Comparison of ENCODE assay signal across 25 mouse cellular contexts in the genomic region with DNA sequence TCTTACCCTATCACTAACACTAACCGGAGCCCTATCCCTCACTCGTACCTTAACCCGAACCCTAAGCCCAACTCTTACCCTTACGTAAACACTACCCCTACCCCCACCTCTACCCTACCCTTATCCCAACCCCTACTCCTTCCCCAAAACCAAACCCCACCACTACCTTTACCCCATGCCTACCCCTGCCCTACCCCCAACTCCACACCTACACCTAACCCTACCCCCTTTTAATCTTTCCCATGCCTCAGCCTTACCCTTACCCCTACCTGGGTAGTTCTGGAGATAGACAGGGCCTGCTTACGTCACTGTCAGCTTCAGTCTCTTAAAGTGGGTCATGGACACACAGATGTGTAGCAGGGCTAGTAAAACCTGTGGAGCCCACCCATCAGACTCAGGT. TPM values are rescaled to one million over a fixed set of nuclear protein-coding genes. Genes with fewer than 3 reads are reported as not detected.
DNase-seq lines count a peak whose midpoint lies in the region; ATAC-seq lines count a peak whose summit lies in the region.
"Had no signal": no experiment of that assay in that cellular context is flagged by ENCODE, and none has a peak within 500 bp of the region (broad histone marks: within the 10 kb centered on the region; RNA-seq: fewer than 3 reads in every experiment).

No protein-coding gene starts in this region.

- no peak overlapping the region for H3K4me2 ChIP-seq in embryonic facial prominence, embryonic 12.5 days (replicated peaks)
- no peak overlapping the region for H3K4me2 ChIP-seq in hindbrain, embryonic 16.5 days (ENCODE audit: low read length)
- no peak overlapping the region for H3K4me2 ChIP-seq in hindbrain, embryonic 12.5 days (replicated peaks)
- H3K4me2 ChIP-seq in liver, embryonic 13.5 days = no peak overlapping the region
- H3K4me2 ChIP-seq in midbrain, embryonic 16.5 days (ENCODE audit: low read length) = no peak overlapping the region
- H3K4me2 ChIP-seq: embryonic facial prominence, embryonic 15.5 days; heart, embryonic 13.5 days; hindbrain, embryonic 13.5 days had no signal

- 0 out of 2 replicates have a peak, but pooled peaks have one; percentile 10 for ATAC-seq in embryonic facial prominence, embryonic 12.5 days (ENCODE audit: insufficient number of reproducible peaks, insufficient read depth, low FRiP score, low TSS enrichment)
- ATAC-seq in hindbrain, embryonic 16.5 days = 0 out of 2 replicates have a peak, but pooled peaks have one; percentile 20
- ATAC-seq in hindbrain, embryonic 12.5 days (ENCODE audit: low FRiP score) = no peak
- peak; percentile 29; the same call in 1 of the 2 replicates for ATAC-seq in liver, embryonic 13.5 days (ENCODE audit: low read depth)
- 0 out of 2 replicates have a peak, but pooled peaks have one; percentile 51 for ATAC-seq in midbrain, embryonic 16.5 days
- ATAC-seq: activated CD4-positive, CD25-positive, alpha-beta regulatory T cell, adult 4 months; forebrain, embryonic 14.5 days; forebrain, postnatal 0 days had no signal

- no peak for DNase-seq in embryonic facial prominence, embryonic 10.5 days (ENCODE audit: low spot score)
- DNase-seq in liver, embryonic 13.5 days = no peak
- no peak for DNase-seq in liver
- no peak for DNase-seq in midbrain, embryonic 10.5 days (ENCODE audit: low spot score)
- DNase-seq: adrenal gland, adult 8-10 months; adrenal gland, postnatal 25 days; cerebellum, adult 11-12 months; cerebellum, adult 8-10 months; cerebellum, postnatal 10 days; cerebellum, postnatal 36 days; embryo, embryonic 11 days; forebrain, postnatal 0 days; gastrocnemius, adult 2 months; gastrocnemius, postnatal 14 days; heart, postnatal 14 days; heart, postnatal 4 days had no signal

- no peak overlapping the region for H3K27ac ChIP-seq in embryonic facial prominence, embryonic 12.5 days
- H3K27ac ChIP-seq in embryonic facial prominence, embryonic 10.5 days (replicated peaks) = no peak overlapping the region
- no peak overlapping the region for H3K27ac ChIP-seq in hindbrain, embryonic 16.5 days (ENCODE audit: low read depth, low read length)
- no peak overlapping the region for H3K27ac ChIP-seq in hindbrain, embryonic 12.5 days
- H3K27ac ChIP-seq in liver, embryonic 13.5 days = no peak overlapping the region
- H3K27ac ChIP-seq in midbrain, embryonic 16.5 days (ENCODE audit: low read length) = no peak overlapping the region
- H3K27ac ChIP-seq in midbrain, embryonic 10.5 days (replicated peaks) = no peak overlapping the region
- H3K27ac ChIP-seq: embryonic facial prominence, embryonic 15.5 days; gastrocnemius, adult 2 months; heart, embryonic 13.5 days; hindbrain, embryonic 13.5 days had no signal

- H3K27me3 ChIP-seq in embryonic facial prominence, embryonic 12.5 days = no peaks in the 10 kb centered on the region
- no peaks in the 10 kb centered on the region for H3K27me3 ChIP-seq in embryonic facial prominence, embryonic 10.5 days (replicated peaks; ENCODE audit: low read depth, poor library complexity, severe bottlenecking)
- H3K27me3 ChIP-seq in hindbrain, embryonic 16.5 days (replicated peaks; ENCODE audit: control insufficient read depth, insufficient read depth, low read length) = no peaks in the 10 kb centered on the region
- H3K27me3 ChIP-seq in hindbrain, embryonic 12.5 days = no peaks in the 10 kb centered on the region
- H3K27me3 ChIP-seq in liver, embryonic 13.5 days = no peaks in the 10 kb centered on the region
- no peaks in the 10 kb centered on the region for H3K27me3 ChIP-seq in midbrain, embryonic 16.5 days (ENCODE audit: control insufficient read depth, insufficient read depth, low read depth, low read length)
- no peaks in the 10 kb centered on the region for H3K27me3 ChIP-seq in midbrain, embryonic 10.5 days (ENCODE audit: low read depth, poor library complexity, severe bottlenecking)
- H3K27me3 ChIP-seq: embryonic facial prominence, embryonic 15.5 days; heart, embryonic 13.5 days; hindbrain, embryonic 13.5 days had no signal

- H3K4me1 ChIP-seq in embryonic facial prominence, embryonic 12.5 days = no peaks in the 10 kb centered on the region
- H3K4me1 ChIP-seq in embryonic facial prominence, embryonic 10.5 days = no peaks in the 10 kb centered on the region
- no peaks in the 10 kb centered on the region for H3K4me1 ChIP-seq in hindbrain, embryonic 16.5 days (ENCODE audit: control insufficient read depth, insufficient read depth, low read depth, low read length)
- H3K4me1 ChIP-seq in hindbrain, embryonic 12.5 days = no peaks in the 10 kb centered on the region
- peaks cover 13% of the 10 kb centered on the region; the same call in 1 of the 2 replicates for H3K4me1 ChIP-seq in liver, embryonic 13.5 days (replicated peaks)
- H3K4me1 ChIP-seq in midbrain, embryonic 16.5 days (ENCODE audit: control insufficient read depth, insufficient read depth, low read length) = no peaks in the 10 kb centered on the region
- no peaks in the 10 kb centered on the region for H3K4me1 ChIP-seq in midbrain, embryonic 10.5 days
- H3K4me1 ChIP-seq: embryonic facial prominence, embryonic 15.5 days; hindbrain, embryonic 13.5 days had no signal

- 83% methylated on average over 5 of the region's 5 CpGs for WGBS in embryonic facial prominence, embryonic 12.5 days
- WGBS in embryonic facial prominence, embryonic 10.5 days = 93% methylated on average over 5 of the region's 5 CpGs
- WGBS in hindbrain, embryonic 16.5 days = 98% methylated on average over 5 of the region's 5 CpGs
- WGBS in hindbrain, embryonic 12.5 days = 93% methylated on average over 5 of the region's 5 CpGs
- WGBS in liver, embryonic 13.5 days (ENCODE audit: insufficient replicate concordance) = 90% methylated on average over 5 of the region's 5 CpGs
- WGBS in midbrain, embryonic 16.5 days = 96% methylated on average over 5 of the region's 5 CpGs
- 89% methylated on average over 5 of the region's 5 CpGs for WGBS in midbrain, embryonic 10.5 days

- no peak overlapping the region for H3K4me3 ChIP-seq in embryonic facial prominence, embryonic 12.5 days
- H3K4me3 ChIP-seq in embryonic facial prominence, embryonic 10.5 days = no peak overlapping the region
- H3K4me3 ChIP-seq in hindbrain, embryonic 16.5 days (ENCODE audit: low read length) = no peak overlapping the region
- no peak overlapping the region for H3K4me3 ChIP-seq in hindbrain, embryonic 12.5 days
- H3K4me3 ChIP-seq in liver, embryonic 13.5 days (replicated peaks) = no peak overlapping the region
- H3K4me3 ChIP-seq in midbrain, embryonic 16.5 days (ENCODE audit: low read depth, low read length) = no peak overlapping the region
- H3K4me3 ChIP-seq in midbrain, embryonic 10.5 days = no peak overlapping the region
- H3K4me3 ChIP-seq: embryonic facial prominence, embryonic 15.5 days; gastrocnemius, adult 2 months; heart, embryonic 13.5 days; hindbrain, embryonic 13.5 days had no signal

- 0 out of 2 replicates have a peak, but pooled peaks cover 2% of the 10 kb centered on the region for H3K36me3 ChIP-seq in embryonic facial prominence, embryonic 12.5 days
- H3K36me3 ChIP-seq in embryonic facial prominence, embryonic 10.5 days (replicated peaks) = peaks cover 8% of the 10 kb centered on the region; the same call in 1 of the 2 replicates
- H3K36me3 ChIP-seq in hindbrain, embryonic 16.5 days (ENCODE audit: control insufficient read depth, insufficient read depth, low read length) = 0 out of 2 replicates have a peak, but pooled peaks cover 2% of the 10 kb centered on the region
- H3K36me3 ChIP-seq in hindbrain, embryonic 12.5 days = no peaks in the 10 kb centered on the region
- H3K36me3 ChIP-seq in liver, embryonic 13.5 days = peaks cover 90% of the 10 kb centered on the region
- H3K36me3 ChIP-seq in midbrain, embryonic 16.5 days (ENCODE audit: control insufficient read depth, insufficient read depth, low read length) = peaks cover 4% of the 10 kb centered on the region; the same call in 1 of the 2 replicates
- H3K36me3 ChIP-seq in midbrain, embryonic 10.5 days = peaks cover 6% of the 10 kb centered on the region; the same call in 1 of the 2 replicates

- H3K9ac ChIP-seq in embryonic facial prominence, embryonic 12.5 days = no peak overlapping the region
- no peak overlapping the region for H3K9ac ChIP-seq in hindbrain, embryonic 16.5 days (ENCODE audit: low read depth, low read length)
- H3K9ac ChIP-seq in hindbrain, embryonic 12.5 days = no peak overlapping the region
- no peak overlapping the region for H3K9ac ChIP-seq in liver, embryonic 13.5 days
- no peak overlapping the region for H3K9ac ChIP-seq in midbrain, embryonic 16.5 days (ENCODE audit: low read depth, low read length)
- H3K9ac ChIP-seq: embryonic facial prominence, embryonic 15.5 days; forebrain, postnatal 0 days; heart, embryonic 13.5 days; hindbrain, embryonic 13.5 days had no signal

- H3K9me3 ChIP-seq in embryonic facial prominence, embryonic 12.5 days = no peaks in the 10 kb centered on the region
- no peaks in the 10 kb centered on the region for H3K9me3 ChIP-seq in embryonic facial prominence, embryonic 10.5 days
- no peaks in the 10 kb centered on the region for H3K9me3 ChIP-seq in hindbrain, embryonic 16.5 days (ENCODE audit: control insufficient read depth, low read length)
- H3K9me3 ChIP-seq in hindbrain, embryonic 12.5 days (replicated peaks) = no peaks in the 10 kb centered on the region
- no peaks in the 10 kb centered on the region for H3K9me3 ChIP-seq in liver, embryonic 13.5 days (replicated peaks)
- H3K9me3 ChIP-seq in midbrain, embryonic 16.5 days (replicated peaks; ENCODE audit: control insufficient read depth, low read length, poor library complexity, severe bottlenecking) = no peaks in the 10 kb centered on the region
- H3K9me3 ChIP-seq in midbrain, embryonic 10.5 days (replicated peaks) = no peaks in the 10 kb centered on the region
- H3K9me3 ChIP-seq: embryonic facial prominence, embryonic 15.5 days; heart, embryonic 13.5 days; hindbrain, embryonic 13.5 days had no signal

RNA-seq across cellular contexts. Expression of a gene that starts 51.4 kb away (rescaled TPM):
- polyA plus RNA-seq in embryonic facial prominence, embryonic 12.5 days (2016; fragmentation: Nextera tagmentation; extraction: Ambion mirVana) = 9.9 and 11.4 TPM in 2 replicates
- polyA plus RNA-seq in embryonic facial prominence, embryonic 10.5 days (2016; fragmentation: Nextera tagmentation; extraction: Ambion mirVana) = 8.0 and 8.1 TPM in 2 replicates
- polyA plus RNA-seq in hindbrain, embryonic 16.5 days (2015; fragmentation: Nextera tagmentation; extraction: Ambion mirVana) = 7.8 and 8.9 TPM in 2 replicates
- 12.8 and 15.2 TPM in 2 replicates for polyA plus RNA-seq in hindbrain, embryonic 12.5 days (2016; fragmentation: Nextera tagmentation; extraction: Ambion mirVana)
- polyA plus RNA-seq in liver, embryonic 13.5 days (2015; fragmentation: Nextera tagmentation; extraction: Ambion mirVana) = 34.7 and 39.3 TPM in 2 replicates
- polyA plus RNA-seq in midbrain, embryonic 16.5 days (2015; fragmentation: Nextera tagmentation; extraction: Ambion mirVana) = 8.3 and 9.5 TPM in 2 replicates
- polyA plus RNA-seq in midbrain, embryonic 10.5 days (2016; fragmentation: Nextera tagmentation; extraction: Ambion mirVana) = 8.9 and 9.2 TPM in 2 replicates
